Mouse (Mus musculus): ENCODE data around the gene Thsd7a. TPM values are rescaled to one million over a fixed set of nuclear protein-coding genes. Genes with fewer than 3 reads are reported as not detected.

Gene Thsd7a
- 3.9 and 4.1 TPM in 2 replicates for polyA plus RNA-seq (2012; rRNA removed; ENCODE audit: low replicate concordance)

DNA sequence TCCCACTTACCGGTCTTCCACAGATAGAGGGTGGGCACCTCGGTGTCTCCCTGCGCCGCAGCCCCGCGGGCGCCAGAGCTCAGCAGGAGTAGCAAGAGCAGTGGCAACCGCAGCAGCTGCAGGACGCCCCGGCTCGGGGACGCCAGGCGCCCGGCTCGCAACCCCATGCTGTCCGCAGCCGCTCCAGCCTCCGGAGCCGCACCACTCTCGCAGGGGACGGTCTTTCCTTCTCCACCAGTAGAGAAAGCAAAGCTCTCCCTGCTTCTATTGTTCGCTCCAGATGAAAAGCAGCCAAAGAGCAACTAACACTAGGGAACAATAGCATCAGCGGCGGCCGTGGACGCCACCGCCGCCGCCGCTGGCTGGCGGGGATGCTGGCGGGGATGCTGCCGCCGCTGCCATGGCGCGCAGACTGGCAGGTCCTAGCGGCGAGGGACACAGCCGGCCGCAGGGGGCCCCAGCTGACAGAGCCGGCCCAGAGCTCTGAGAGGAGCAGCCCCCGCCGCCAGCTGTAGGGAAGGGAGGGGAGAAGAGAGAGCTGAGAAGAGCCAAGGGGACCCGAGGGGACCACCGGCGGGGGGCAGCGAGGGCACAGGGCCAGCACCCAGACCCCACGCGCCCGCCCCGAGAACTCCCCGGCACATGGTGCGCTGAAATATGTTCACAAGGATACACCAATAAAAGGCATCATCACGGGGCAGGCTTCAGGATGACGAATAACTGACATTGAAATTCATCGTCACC, at the start of gene Thsd7a:
Thsd7a (minus strand) TSS at position 624 of the 744 bp plus-strand sequence.

